Mouse (Mus musculus): ENCODE data around the gene Ccdc186. TPM values are rescaled to one million over a fixed set of nuclear protein-coding genes. Genes with fewer than 3 reads are reported as not detected.

The Ccdc186 gene
- polyA plus RNA-seq (2012; rRNA removed; ENCODE audit: low replicate concordance) = 1.4 and 2.4 TPM in 2 replicates

DNA sequence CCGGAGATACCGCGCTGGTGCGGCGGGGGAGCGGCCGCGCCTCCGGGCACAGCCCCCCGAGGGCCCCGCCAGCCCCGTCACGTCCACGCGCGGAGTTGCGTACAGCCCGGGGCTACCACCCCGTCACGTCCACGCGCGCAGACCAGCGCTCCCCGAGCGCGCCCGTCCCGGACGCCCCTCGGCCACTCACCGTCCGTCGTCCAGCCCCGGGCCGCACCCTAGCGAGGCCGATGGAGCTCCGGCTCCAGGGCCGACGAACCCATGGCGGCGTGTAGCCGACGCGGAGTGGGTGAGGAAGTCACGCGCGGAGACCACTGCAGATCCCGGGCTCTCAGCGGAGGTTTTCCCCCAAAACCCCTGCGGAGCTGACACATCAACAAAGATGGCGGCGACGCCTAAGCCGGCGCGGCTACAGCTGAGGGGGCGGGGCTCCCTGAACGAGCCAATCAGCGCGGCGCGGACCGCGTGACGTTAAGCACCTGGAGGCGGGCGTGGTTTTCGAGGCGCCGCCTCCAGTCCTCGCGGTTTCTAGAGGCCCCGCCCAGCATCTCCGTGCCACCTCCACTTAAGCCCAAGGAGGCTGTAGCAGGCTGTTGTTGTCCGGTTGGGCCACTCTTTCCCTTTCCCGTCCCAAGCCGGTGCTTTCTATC, at the start of gene Ccdc186:
TSS of gene Ccdc186 (minus strand) at position 393 of the 650 bp plus-strand sequence.

GRCm38 (mm10) chr19:56826047-56826631, 4.1 kb upstream of the Ccdc186 start, which contains the start of gene Tdrd1:
Gene Tdrd1 (plus strand): TSS chr19:56826209.

Other genes with a start within 250 kb of the Ccdc186 start
- gene Adrb1, start 100.0 kb downstream of the Ccdc186 start, polyA plus RNA-seq (2012; rRNA removed; ENCODE audit: low replicate concordance) = 3.9 TPM in 2 replicates
- gene Tdrd1, start 4.0 kb upstream of the Ccdc186 start, polyA plus RNA-seq (2012; rRNA removed; ENCODE audit: low replicate concordance) = 0.09 TPM in 2 replicates
- gene Vwa2, start 52.1 kb upstream of the Ccdc186 start, polyA plus RNA-seq (2012; rRNA removed; ENCODE audit: low replicate concordance) = 0.32 and 0.70 TPM in 2 replicates
- gene Afap1l2, start 186.0 kb upstream of the Ccdc186 start, polyA plus RNA-seq (2012; rRNA removed; ENCODE audit: low replicate concordance) = 1.6 and 1.8 TPM in 2 replicates